9 mouse cellular contexts compared by ENCODE assay signal in the genomic region with DNA sequence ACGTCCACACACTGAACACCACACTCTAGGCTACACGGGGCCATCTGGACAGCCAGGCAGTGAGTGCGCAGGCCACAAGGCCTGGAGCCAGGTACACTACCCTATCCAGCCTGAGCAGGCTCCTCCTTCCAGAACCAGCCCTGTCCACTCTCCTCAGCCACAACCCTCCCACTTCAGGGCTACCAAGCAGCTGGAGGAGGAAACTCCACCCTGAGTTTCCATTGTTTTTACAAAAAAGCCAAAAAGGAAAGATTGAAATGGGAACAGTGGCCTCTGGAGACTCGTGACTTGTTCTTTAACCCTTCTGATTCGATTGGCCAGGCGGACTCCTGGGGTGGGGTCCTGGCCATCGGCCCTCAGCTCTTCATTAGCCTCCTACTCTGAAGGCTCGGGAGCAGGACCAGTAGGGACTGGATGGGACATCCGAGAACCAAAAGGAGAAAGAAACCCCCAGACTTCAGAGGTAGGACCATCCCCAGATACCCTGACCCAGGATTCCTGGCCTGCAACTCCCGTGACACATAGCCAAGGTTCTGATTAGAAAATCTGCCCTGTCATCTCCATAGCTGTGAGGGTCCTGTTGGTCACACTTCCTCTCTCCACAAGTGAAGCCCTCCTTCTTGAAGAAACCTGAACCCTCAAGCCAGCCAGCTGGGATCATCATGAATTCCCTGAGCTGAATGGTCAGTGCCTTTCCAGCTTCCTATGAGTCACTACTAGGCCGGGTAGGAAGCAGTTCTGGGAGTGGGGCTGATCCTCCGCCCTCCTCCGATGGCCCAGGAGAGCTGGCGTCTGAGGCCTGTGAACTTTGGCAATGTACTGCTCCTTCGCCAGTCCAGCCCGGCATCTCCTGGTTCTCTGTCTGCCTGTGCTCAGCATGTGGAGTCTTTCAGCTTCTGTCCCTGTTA.
DNase-seq lines count a peak whose midpoint lies in the region; ATAC-seq lines count a peak whose summit lies in the region.
"Had no signal": no experiment of that assay in that cellular context is flagged by ENCODE, and none has a peak within 500 bp of the region (broad histone marks: within the 10 kb centered on the region; RNA-seq: fewer than 3 reads in every experiment).

No protein-coding gene starts in this region.

- peak; percentile 46 for DNase-seq in adrenal gland, adult 2 months
- no peak for DNase-seq in adrenal gland, adult 18-20 months (ENCODE audit: low spot score in 2 of 2)
- peak; percentile 70 to 80 for DNase-seq in cerebellum, postnatal 25 days
- DNase-seq in lung, postnatal 10 days, result peak; percentile 70
- no peak for DNase-seq in neural tube, embryonic 10.5 days (ENCODE audit: extremely low spot score, low spot score)
- DNase-seq: midbrain, embryonic 14.5 days had no signal

- no peak overlapping the region for H3K9ac ChIP-seq in heart, embryonic 16.5 days (ENCODE audit: low read length)
- H3K9ac ChIP-seq in hindbrain, embryonic 13.5 days, result no peak overlapping the region

- H3K9me3 ChIP-seq in heart, embryonic 16.5 days (replicated peaks; ENCODE audit: control insufficient read depth, low read length), result peaks cover 5% of the 10 kb centered on the region
- no peaks in the 10 kb centered on the region for H3K9me3 ChIP-seq in hindbrain, embryonic 13.5 days

- peak overlapping the region; percentile 56 for H3K27ac ChIP-seq in heart, embryonic 16.5 days (ENCODE audit: low read length)
- H3K27ac ChIP-seq in hindbrain, embryonic 13.5 days, result no peak overlapping the region

- H3K27me3 ChIP-seq in heart, embryonic 16.5 days (ENCODE audit: control insufficient read depth, insufficient read depth, low read length), result no peaks in the 10 kb centered on the region
- no peaks in the 10 kb centered on the region for H3K27me3 ChIP-seq in hindbrain, embryonic 13.5 days

- no peak overlapping the region for H3K4me3 ChIP-seq in heart, embryonic 16.5 days (ENCODE audit: low read length)
- no peak overlapping the region for H3K4me3 ChIP-seq in hindbrain, embryonic 13.5 days

- no peaks in the 10 kb centered on the region for H3K4me1 ChIP-seq in heart, embryonic 16.5 days (ENCODE audit: control insufficient read depth, insufficient read depth, low read length)
- H3K4me1 ChIP-seq in hindbrain, embryonic 13.5 days (replicated peaks), result no peaks in the 10 kb centered on the region; the same call in 1 of the 2 replicates

- no peaks in the 10 kb centered on the region for H3K36me3 ChIP-seq in heart, embryonic 16.5 days (ENCODE audit: control insufficient read depth, insufficient read depth)
- H3K36me3 ChIP-seq in hindbrain, embryonic 13.5 days, result no peaks in the 10 kb centered on the region

- WGBS in heart, embryonic 16.5 days, result 64% methylated on average over 16 of the region's 16 CpGs
- WGBS in hindbrain, embryonic 13.5 days, result 81% methylated on average over 16 of the region's 16 CpGs

- no peak overlapping the region for H3K4me2 ChIP-seq in heart, embryonic 16.5 days (ENCODE audit: low read depth, low read length)
- no peak overlapping the region for H3K4me2 ChIP-seq in hindbrain, embryonic 13.5 days

- ATAC-seq in heart, embryonic 16.5 days (replicated peaks; ENCODE audit: extremely low read depth, insufficient read depth, low FRiP score), result peak; percentile 75
- ATAC-seq in inflammation-experienced regulatory T-cells, adult 6 months, result no peak
- no peak for ATAC-seq in hindbrain, embryonic 13.5 days (ENCODE audit: low FRiP score)

Comparison
In these comparisons a context has a peak if more than half of its experiments do, and no peak if none do; other contexts are left out.
1. DNase-seq: peak in adrenal gland, adult 2 months (single experiment), cerebellum, postnatal 25 days (2 of 2) and lung, postnatal 10 days (single experiment); none in adrenal gland, adult 18-20 months (0 of 2) and neural tube, embryonic 10.5 days (single experiment).